Mouse (Mus musculus): Measurements from ENCODE around the gene Tfap4. TPM values are rescaled to one million over a fixed set of nuclear protein-coding genes. Genes with fewer than 3 reads are reported as not detected.

Tfap4 gene
- polyA plus RNA-seq, 1 experiment from 2014 or later, result 25.1 TPM

Other genes starting within 250 kb of the Tfap4 start
- 1.6 and 2.1 TPM in 2 replicates for gene Adcy9, start 139.4 kb downstream of the Tfap4 start, polyA plus RNA-seq (2014; fragmentation: Nextera tagmentation; extraction: Ambion mirVana)
- 8.7 and 8.8 TPM in 2 replicates for gene Srl, start 18.0 kb downstream of the Tfap4 start, polyA plus RNA-seq (2014; fragmentation: Nextera tagmentation; extraction: Ambion mirVana)
- 10.8 and 11.7 TPM in 2 replicates for gene Glis2, start 34.9 kb upstream of the Tfap4 start, polyA plus RNA-seq (2014; fragmentation: Nextera tagmentation; extraction: Ambion mirVana)
- gene Pam16, start 65.1 kb upstream of the Tfap4 start, polyA plus RNA-seq (2014; fragmentation: Nextera tagmentation; extraction: Ambion mirVana), result 110 and 116 TPM in 2 replicates
- gene Vasn, start 80.1 kb upstream of the Tfap4 start, polyA plus RNA-seq (2014; fragmentation: Nextera tagmentation; extraction: Ambion mirVana), result 9.3 and 9.4 TPM in 2 replicates
- 104 and 111 TPM in 2 replicates for gene Dnaja3, start 80.1 kb upstream of the Tfap4 start, polyA plus RNA-seq (2014; fragmentation: Nextera tagmentation; extraction: Ambion mirVana)
- gene Coro7, start 119.9 kb upstream of the Tfap4 start, polyA plus RNA-seq (2014; fragmentation: Nextera tagmentation; extraction: Ambion mirVana), result 17.4 and 18.7 TPM in 2 replicates
- 85.6 and 92.2 TPM in 2 replicates for gene Nmral1, start 159.5 kb upstream of the Tfap4 start, polyA plus RNA-seq (2014; fragmentation: Nextera tagmentation; extraction: Ambion mirVana)
- gene Hmox2, start 166.5 kb upstream of the Tfap4 start, polyA plus RNA-seq (2014; fragmentation: Nextera tagmentation; extraction: Ambion mirVana), result 66.8 and 75.9 TPM in 2 replicates
- 49.4 and 49.8 TPM in 2 replicates for gene Cdip1, start 230.4 kb upstream of the Tfap4 start, polyA plus RNA-seq (2014; fragmentation: Nextera tagmentation; extraction: Ambion mirVana)

All from liver, embryonic 11.5 days (tissue).